Mouse (Mus musculus) limb, embryonic 14.5 days (tissue): Measurements from ENCODE around the gene Aldh1a3. TPM values are rescaled to one million over a fixed set of nuclear protein-coding genes. Genes with fewer than 3 reads are reported as not detected.

ENCODE experiments used
- ATAC-seq: fragments of 200-750 bp; cut with Nextera tagmentation; 2 replicates; pipeline ENCODE4 v1.8.0; 2017; ENCODE audit warnings: low read depth, moderate number of reproducible peaks, moderate TSS enrichment; ENCODE audit not compliant: low FRiP score
- DNase-seq: peaks from one replicate; pipeline ENCODE4 v3.0.0-alpha.2; 2015; ENCODE audit warnings: low spot score
- H3K27ac ChIP-seq: fragments of 300-500 bp; sonication (generic); replicated peaks from 2 replicates; pipeline ENCODE4 v1.5.1; 2014; ENCODE audit warnings: low read depth, mild to moderate bottlenecking, low read length, moderate library complexity, mixed read lengths
- H3K27me3 ChIP-seq: fragments of 300-500 bp; sonication (generic); 2 replicates; pipeline ENCODE4 v1.6.1; 2014; ENCODE audit warnings: low read length, mixed read lengths; ENCODE audit not compliant: control insufficient read depth, insufficient read depth
- H3K36me3 ChIP-seq: fragments of 300-500 bp; sonication (generic); 2 replicates; pipeline ENCODE4 v1.6.1; 2014; ENCODE audit warnings: mild to moderate bottlenecking, low read length, moderate library complexity, mixed read lengths; ENCODE audit not compliant: control insufficient read depth, insufficient read depth
- H3K4me1 ChIP-seq: fragments of 300-500 bp; sonication (generic); 2 replicates; pipeline ENCODE4 v1.6.1; 2014; ENCODE audit warnings: antibody characterized with exemption, low read length, mixed read lengths; ENCODE audit not compliant: control insufficient read depth, insufficient read depth
- H3K4me2 ChIP-seq: fragments of 300-500 bp; sonication (generic); replicated peaks from 2 replicates; pipeline ENCODE4 v1.6.1; 2014; ENCODE audit warnings: low read depth, mild to moderate bottlenecking, low read length, moderate library complexity; ENCODE audit not compliant: severe bottlenecking
- H3K4me3 ChIP-seq: fragments of 300-500 bp; sonication (generic); replicated peaks from 2 replicates; pipeline ENCODE4 v1.5.1; 2014; ENCODE audit warnings: low read length
- H3K9ac ChIP-seq: fragments of 300-500 bp; sonication (generic); 2 replicates; pipeline ENCODE4 v1.6.1; 2014; ENCODE audit warnings: mild to moderate bottlenecking, low read depth, low read length, moderate library complexity; ENCODE audit not compliant: severe bottlenecking
- H3K9me3 ChIP-seq: fragments of 300-500 bp; sonication (generic); 2 replicates; pipeline ENCODE4 v1.6.1; 2016; ENCODE audit warnings: low read length; ENCODE audit not compliant: control insufficient read depth
- POLR2A ChIP-seq: fragments of 200-500 bp; IDR thresholded peaks from 2 replicates; pipeline ENCODE4 v1.8.0; 2012; ENCODE audit warnings: inconsistent platforms, mild to moderate bottlenecking, moderate library complexity, borderline replicate concordance; ENCODE audit not compliant: insufficient read depth, insufficient read length; ENCODE audit errors: extremely low read depth
- WGBS: fragments of 180-500 bp; shearing (Covaris S2); extraction: QIAGEN DNeasy Blood & Tissue Kit; methylation state at CpG from one replicate; pipeline ENCODE4 v1.1.7; 2014; 5-methylcytosine and 5-hydroxymethylcytosine counted together
- polyA plus RNA-seq, 2 experiments: library from polyadenylated mRNA; depleted of rRNA in 1 of 2; stranded (reverse) in 1 of 2; unstranded in 1 of 2; fragments of >200 nt; fragmentation: Nextera tagmentation in 1 of 2; extraction: Ambion mirVana in 1 of 2; gene quantifications; 2 replicates each; pipeline versions ENCODE4 v1.2.1 to v1.2.3; 2012 to 2014

Aldh1a3 gene
- polyA plus RNA-seq, 2 experiments, result 8.1 to 10.2 TPM

- DNase-seq (no peak), ATAC-seq (no peak)
- Histone ChIP-seq H3K36me3 (no peaks in the 10 kb centered on the region), H3K27me3 (no peaks in the 10 kb centered on the region), H3K4me2 (no peak overlapping the region), H3K27ac (no peak overlapping the region), H3K9me3 (no peaks in the 10 kb centered on the region), H3K4me3 (no peak overlapping the region), H3K4me1 (peaks cover 24% of the 10 kb centered on the region), H3K9ac (no peak overlapping the region)
- 62% methylated on average over 11 of the region's 11 CpGs for WGBS
- no peak for TF ChIP-seq POLR2A
These were observed 21.8 kb downstream of the Aldh1a3 start for GRCm38 (mm10) chr7:66405541-66405940.

- Histone ChIP-seq H3K4me1 (peaks cover 30% of the 10 kb centered on the region), H3K4me2 (no peak overlapping the region), H3K4me3 (no peak overlapping the region), H3K9me3 (no peaks in the 10 kb centered on the region), H3K36me3 (no peaks in the 10 kb centered on the region), H3K27ac (no peak overlapping the region), H3K27me3 (no peaks in the 10 kb centered on the region), H3K9ac (no peak overlapping the region)
- TF ChIP-seq POLR2A, result no peak
- WGBS, result 70% methylated on average over 4 of the region's 4 CpGs
- ATAC-seq, result no peak
- DNase-seq, result no peak
These were observed 22.5 kb downstream of the Aldh1a3 start for GRCm38 (mm10) chr7:66404802-66405201.

- Histone ChIP-seq H3K4me2 (no peak overlapping the region), H3K36me3 (no peaks in the 10 kb centered on the region), H3K4me3 (no peak overlapping the region), H3K27ac (0 out of 2 replicates have a peak overlapping the region, but pooled peaks have one; percentile 2), H3K9me3 (no peaks in the 10 kb centered on the region), H3K4me1 (peaks cover 32% of the 10 kb centered on the region), H3K9ac (no peak overlapping the region), H3K27me3 (no peaks in the 10 kb centered on the region)
- peak; percentile 77 for ATAC-seq
- peak; percentile 57 for DNase-seq
- WGBS, result 20% methylated on average over 10 of the region's 10 CpGs
- no peak for TF ChIP-seq POLR2A
These were observed 23.2 kb downstream of the Aldh1a3 start for GRCm38 (mm10) chr7:66404141-66404540.

- no peak overlapping the region for H3K4me3 ChIP-seq
- peaks cover 32% of the 10 kb centered on the region for H3K4me1 ChIP-seq
- TF ChIP-seq POLR2A, result no peak
- no peak overlapping the region for H3K27ac ChIP-seq
- H3K27me3 ChIP-seq, result no peaks in the 10 kb centered on the region
- no peak for ATAC-seq
- 83% methylated on average over 5 of the region's 5 CpGs for WGBS
- no peaks in the 10 kb centered on the region for H3K36me3 ChIP-seq
- no peaks in the 10 kb centered on the region for H3K9me3 ChIP-seq
- no peak overlapping the region for H3K9ac ChIP-seq
- H3K4me2 ChIP-seq, result no peak overlapping the region
- DNase-seq, result no peak
These were observed 24.4 kb downstream of the Aldh1a3 start for GRCm38 (mm10) chr7:66402876-66403275.

GRCm38 (mm10) chr7:66401605-66402004, 25.7 kb downstream of the Aldh1a3 start:
- Histone ChIP-seq H3K27me3 (no peaks in the 10 kb centered on the region), H3K9me3 (no peaks in the 10 kb centered on the region), H3K4me1 (peaks cover 32% of the 10 kb centered on the region), H3K36me3 (no peaks in the 10 kb centered on the region), H3K4me3 (no peak overlapping the region), H3K4me2 (no peak overlapping the region), H3K27ac (no peak overlapping the region), H3K9ac (no peak overlapping the region)
- ATAC-seq, result no peak
- no peak for DNase-seq
- 56% methylated on average over 8 of the region's 8 CpGs for WGBS
- TF ChIP-seq POLR2A, result no peak

GRCm38 (mm10) chr7:66397288-66397687, 30.0 kb downstream of the Aldh1a3 start:
- 72% methylated on average over 3 of the region's 3 CpGs for WGBS
- ATAC-seq (no peak), DNase-seq (no peak)
- no peak for TF ChIP-seq POLR2A
- no peak overlapping the region for H3K9ac ChIP-seq
- no peaks in the 10 kb centered on the region for H3K27me3 ChIP-seq
- H3K27ac ChIP-seq, result no peak overlapping the region
- no peak overlapping the region for H3K4me2 ChIP-seq
- 0 out of 2 replicates have a peak, but pooled peaks cover 7% of the 10 kb centered on the region for H3K4me1 ChIP-seq
- H3K4me3 ChIP-seq, result no peak overlapping the region
- H3K36me3 ChIP-seq, result no peaks in the 10 kb centered on the region
- H3K9me3 ChIP-seq, result no peaks in the 10 kb centered on the region
